Mouse (Mus musculus) hematopoietic stem cell, adult 5-6 weeks (primary cell): Measurements from ENCODE around the gene Kyat1. TPM values are rescaled to one million over a fixed set of nuclear protein-coding genes. Genes with fewer than 3 reads are reported as not detected.

Experiments
- ATAC-seq, 2 experiments: fragments of 125-278 bp in 1 of 2; replicated peaks in 1 of 2; 2 replicates each; pipeline ENCODE4 v1.8.0; 2016 to 2017; ENCODE audit warnings: inconsistent platforms in 2 of 2, mild to moderate bottlenecking in 2 of 2, moderate number of reproducible peaks in 2 of 2, low read depth in 1 of 2, moderate TSS enrichment in 1 of 2; ENCODE audit not compliant: low FRiP score in 2 of 2, poor library complexity in 2 of 2, severe bottlenecking in 2 of 2, insufficient read depth in 1 of 2, low TSS enrichment in 1 of 2
- total RNA-seq: library from RNA; stranded (forward); fragments of 172-1452, 232-1000 nt; gene quantifications from 2 replicates; pipeline ENCODE4 v1.2.3, GENCODE M21; 2017

Gene Kyat1
- total RNA-seq, 1 experiment from 2014 or later = 9.3 TPM

DNA sequence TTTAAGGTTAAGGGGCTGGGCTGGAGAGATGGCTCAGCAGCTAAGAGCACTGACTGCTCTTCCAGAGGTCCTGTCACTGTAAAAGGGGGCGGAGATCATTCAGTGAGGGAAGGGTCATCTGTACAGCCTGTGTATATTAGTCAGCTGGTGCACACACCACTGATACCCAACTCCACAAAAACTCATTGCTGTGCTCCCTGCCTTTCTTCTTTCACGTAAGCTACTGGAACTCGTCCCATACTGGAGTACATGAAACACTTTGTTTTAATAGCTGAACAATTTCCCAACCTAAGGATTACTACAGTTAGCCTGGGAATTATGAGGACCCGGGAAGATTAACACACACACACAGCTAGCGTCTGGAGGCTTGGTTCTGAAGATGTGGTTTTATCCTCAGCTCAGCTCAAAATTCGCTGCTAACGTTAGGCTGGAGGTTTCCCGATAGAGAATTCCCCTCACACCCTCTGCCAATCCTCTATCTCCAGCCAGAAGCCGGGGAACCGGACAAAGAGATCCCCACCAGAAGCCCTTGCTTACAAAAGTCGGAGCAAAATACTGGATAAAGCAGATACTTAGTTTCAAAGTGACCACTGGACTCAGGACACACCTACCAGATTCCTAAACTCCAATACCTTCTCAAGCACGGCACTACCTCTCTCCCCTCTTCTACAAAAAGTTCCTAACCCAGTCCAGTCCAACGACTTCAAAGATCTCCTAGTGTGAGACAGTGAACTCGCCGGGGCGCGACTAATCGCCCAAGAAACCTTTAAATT lies 31.0 kb upstream of the Kyat1 start:
- ATAC-seq = no peak

DNA sequence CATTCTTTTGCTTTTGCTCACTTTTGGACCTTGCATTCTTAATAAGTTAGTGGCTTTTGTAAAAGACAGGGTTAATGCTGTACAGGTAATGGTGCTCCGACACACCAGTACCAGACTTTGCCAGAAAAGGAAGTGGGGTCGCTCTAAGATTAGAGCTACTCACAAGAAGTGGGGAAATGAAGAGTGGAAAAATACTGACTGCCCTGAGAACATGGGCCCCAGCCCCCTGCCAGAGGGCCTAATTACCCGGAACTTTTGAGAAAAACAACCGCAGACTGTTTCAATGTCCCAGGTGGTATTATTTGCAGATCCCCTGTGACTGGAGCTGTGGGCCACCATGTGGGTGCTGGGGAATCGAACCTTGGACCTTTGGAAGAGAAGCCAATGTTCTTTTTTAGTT lies 29.9 kb upstream of the Kyat1 start:
- ATAC-seq = no peak

DNA sequence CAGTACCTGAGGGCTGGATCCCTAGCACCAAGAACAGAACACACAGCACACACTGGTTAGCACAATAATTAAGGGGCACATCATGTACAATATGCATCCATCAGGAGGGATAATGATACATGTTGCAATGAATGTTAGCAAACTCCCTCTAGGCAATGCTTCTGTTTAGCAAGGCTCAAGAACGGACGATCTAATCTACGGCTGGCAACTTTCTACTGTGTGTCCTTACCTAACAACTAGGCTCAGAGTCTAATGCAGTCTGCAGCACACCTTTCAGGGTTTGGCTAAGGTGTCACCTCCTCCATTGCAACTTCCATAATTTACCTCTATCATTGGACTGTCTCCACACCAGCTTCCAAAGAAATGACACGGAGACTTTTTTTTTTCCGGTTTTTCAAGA lies 10.6 kb upstream of the Kyat1 start:
- no peak for ATAC-seq

DNA sequence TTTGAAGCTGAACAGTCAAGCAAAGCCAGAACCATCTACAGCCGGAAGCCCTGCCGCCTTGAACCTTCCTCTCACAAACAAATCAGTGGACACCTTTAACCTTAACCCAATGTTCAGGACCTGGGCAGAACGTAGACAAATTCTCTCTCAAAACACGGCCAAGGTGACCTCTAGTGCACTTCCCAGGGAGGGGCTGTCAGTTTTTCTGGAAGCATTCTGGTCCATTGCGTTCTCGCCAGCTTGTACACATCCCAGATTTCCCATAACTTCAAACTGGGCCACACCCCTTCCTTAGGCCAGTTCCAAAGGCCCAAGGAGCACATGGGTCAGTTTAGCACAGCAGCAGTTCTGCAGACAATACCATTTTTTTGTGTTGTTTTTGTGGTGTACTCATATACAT lies 9.8 kb upstream of the Kyat1 start:
- ATAC-seq = no peak

DNA sequence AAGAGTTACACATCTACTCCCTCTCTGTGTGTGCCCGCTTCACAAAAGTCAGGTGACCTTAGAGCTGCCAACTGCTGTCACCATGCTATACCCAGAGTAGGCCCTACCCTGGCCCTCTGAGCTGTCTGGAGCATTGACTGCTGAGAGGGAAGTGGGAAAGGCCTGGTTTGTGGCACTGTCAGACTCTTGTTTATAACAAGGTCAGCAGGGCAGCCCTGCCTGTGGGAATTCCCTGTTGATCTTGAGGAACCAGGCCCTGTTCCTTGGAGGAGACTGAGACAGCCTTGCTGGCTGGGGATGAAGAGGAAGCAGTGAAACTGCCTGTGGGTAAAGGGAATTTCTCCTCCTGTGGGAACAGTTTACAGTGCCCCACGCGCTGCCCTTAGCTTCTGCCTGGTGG lies 9.1 kb upstream of the Kyat1 start:
- no peak for ATAC-seq

DNA sequence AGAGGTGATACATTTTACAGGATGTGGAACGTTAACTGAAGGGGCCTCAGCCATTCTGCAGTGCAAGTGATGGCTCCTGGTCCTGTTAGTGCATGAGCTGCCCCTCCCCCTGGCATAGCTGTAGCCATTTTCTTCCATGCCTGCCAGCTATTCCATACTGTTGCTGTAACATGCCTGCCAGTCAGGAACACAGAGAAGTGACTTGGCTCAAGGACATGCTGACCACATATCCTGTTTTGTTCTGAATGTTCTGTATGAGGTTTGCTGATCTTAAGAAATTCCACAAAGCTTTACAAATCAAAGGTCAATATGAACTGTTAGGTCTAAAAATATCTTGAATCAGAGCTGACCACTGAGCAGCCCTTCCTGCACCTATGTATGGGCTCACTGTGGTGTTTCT lies 7.3 kb upstream of the Kyat1 start:
- no peak for ATAC-seq

DNA sequence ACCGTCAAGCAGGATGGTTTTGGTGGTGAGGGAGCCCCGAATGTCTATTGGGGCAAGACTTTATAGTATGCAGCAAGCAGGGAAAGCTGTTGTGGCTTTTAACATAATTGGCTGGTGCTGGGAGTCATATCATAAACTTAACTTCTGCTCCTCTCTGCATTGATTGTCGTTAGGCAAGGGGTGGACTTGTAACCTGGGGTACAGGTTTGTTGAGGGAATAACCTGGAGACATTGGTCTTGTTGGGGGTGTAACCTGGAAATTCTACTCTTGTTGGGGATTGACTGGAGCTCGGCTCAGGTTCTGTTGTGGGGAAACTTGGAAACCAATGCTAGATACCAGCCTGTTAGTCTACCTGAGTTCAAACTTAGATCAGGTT lies 6.5 kb upstream of the Kyat1 start:
- no peak for ATAC-seq

DNA sequence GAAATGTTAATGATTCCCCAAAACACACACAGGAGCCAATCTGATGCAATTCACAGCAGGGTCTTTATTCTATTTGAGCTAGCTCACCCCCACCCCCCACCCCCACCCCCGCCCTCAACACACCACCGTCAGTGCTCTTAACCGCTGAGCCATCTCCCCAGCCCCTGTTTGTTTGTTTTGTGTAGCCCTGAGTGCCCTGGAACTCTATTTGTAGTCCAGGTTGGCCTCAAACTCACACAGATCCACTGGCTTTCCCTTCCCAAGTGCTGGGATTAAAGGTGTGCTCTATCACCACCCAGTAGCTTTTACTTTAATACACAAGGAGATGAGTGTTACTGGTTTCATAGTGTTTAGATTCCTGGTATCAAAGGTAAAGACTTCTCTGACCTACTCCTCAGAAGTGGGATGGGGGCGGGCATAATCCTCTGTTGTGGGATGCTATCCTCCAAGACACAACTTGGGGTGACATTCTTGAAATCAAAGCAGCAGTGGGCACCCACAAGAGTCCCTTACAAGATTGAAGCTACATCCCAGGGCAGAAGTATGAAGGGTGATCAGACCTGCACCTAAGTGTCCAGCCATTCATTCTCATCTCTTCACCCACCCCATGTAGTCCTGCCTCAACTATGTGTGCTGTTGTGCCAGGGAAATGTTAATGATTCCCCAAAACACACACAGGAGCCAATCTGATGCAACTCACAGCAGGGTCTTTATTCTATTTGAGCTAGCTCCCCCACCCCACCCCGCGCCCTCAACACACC lies 5.9 kb upstream of the Kyat1 start:
- ATAC-seq = no peak

DNA sequence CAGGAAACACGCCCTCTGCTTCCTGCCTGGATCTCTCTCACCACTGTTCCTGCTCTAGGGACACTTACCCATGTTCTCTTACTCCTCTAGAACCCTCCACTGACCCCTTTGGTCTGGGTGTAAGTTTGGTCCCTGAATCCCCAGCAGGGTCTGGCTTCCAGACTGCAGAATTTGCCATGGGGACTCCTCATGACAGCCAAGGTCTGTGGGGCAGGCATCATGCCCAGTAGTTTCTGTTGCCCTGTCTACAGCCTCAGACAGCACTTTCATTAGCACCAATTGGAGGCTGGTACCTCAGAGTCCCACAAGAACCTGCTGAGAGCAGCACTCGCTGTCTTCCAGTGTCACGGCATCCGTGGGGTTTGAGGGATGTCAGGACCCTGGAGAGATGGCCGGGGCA lies 2.2 kb upstream of the Kyat1 start:
- ATAC-seq = no peak

DNA sequence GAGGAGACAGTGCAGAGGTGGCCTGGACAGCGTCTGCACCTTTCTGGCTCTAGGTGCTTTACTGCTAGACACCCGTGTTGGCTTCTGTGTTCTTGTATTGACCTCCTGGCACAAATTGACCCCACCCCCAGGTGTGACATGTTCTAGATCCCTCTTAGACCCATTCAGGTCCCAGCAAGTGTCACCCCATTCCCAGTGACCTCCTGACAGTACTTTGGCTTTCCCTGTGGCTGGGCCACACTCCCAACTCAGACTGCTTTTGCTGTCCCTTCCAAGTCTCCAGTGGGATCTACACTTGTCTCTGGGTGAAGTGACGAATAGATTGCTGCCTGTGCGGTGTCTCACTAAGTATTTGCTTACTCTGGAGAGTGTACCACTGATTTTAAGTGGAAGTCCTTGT lies 1.8 kb upstream of the Kyat1 start:
- ATAC-seq = no peak

DNA sequence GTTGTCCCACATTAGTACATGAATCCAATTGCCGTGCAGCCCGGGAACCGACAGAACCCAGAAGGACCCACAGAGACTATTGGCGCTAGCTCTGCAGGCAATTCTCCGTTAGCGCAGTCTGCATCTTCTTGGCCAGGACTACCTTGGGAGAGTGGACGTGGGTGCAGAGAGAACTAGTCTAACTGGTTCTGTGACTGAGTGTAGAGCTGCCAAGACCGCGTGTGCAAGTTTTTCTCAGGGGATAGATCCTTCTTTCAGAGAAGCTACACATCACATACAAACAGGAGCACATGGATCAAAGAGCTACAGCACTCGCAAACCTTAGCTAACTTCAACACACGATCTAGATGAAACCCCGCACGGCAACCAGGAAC lies 405 bp downstream of the Kyat1 start:
- peak in 1 of 2 experiments; percentile 16; a peak in 1 of 4 replicates for ATAC-seq

DNA sequence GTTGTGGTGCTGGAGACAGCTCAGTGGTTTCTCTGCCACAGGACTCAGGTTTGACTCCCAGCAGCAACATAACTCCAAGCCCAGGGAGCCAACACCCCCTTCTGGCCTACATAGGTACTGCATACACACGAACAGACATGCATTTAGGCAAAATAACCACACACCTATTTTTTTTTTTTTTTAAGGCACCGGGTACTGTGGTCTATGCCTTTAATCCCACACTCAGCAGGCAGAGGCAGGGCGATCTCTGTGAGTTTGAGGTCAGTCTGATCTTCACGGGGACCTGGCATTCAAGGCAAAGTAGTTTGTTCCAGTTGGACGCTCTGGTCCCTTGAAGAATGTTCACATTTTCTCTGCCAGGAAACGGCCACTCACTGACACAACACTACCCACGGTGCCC lies 2.2 kb downstream of the Kyat1 start:
- no peak for ATAC-seq

DNA sequence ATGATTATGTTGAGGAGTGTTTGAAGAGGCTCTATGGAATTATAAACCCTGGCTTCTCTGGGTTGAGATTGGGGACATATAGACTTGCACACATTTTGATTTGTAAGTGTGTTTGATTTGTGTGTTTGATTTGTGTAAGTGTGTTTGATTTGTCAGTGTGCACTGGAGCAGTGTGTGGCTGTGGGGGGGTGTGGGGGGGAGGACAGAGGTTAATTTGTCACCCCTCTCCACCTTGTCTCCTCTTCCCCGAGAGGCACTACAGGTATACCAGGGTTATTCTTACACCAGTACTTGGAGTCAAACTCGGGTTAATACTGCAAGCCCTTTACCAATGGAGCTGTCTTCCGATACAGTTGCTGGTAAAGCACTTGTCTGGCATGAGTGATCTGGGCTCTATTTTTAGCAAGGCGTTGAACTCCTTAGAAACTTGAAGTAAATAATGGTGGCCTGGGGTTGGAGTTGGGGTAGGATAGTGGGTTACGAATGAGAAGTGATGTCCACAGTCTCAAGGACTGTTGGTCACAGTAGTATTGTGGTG lies 5.2 kb downstream of the Kyat1 start:
- ATAC-seq = no peak

DNA sequence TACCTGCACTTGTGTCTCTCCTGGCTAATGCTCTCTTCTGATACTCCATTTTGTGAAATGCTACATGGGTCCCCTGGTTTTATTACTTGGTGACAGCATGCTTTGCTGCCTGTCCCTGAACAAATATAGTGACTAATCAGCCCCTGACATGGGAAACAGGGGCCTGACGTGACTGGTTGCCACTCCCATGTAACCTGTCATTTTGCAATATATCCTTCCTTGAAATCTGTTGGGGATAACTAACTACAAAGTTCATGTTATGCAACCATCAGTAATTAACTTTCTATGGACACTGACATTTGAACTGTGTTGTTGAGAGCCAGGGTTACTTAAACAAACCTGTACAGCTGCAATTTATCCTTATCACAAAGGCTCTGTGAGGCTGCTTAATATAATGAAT lies 5.7 kb downstream of the Kyat1 start:
- no peak for ATAC-seq

DNA sequence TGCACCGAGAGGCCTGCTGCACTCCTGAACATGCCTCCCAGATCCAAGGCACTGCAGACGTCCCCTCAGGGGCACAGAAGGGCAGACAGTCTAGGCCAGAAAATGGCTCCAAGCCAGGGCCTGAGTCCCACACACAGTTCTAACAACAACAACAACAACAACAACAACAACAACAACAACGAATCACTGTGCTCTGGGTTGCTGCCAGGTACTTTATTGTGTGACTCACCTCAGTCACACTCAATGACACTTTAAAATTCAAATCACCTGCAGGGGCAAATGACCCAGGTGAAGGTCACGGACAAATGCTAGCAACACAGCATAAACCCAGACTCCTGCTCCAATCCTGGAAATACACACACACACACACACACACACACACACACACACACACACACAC lies 7.6 kb downstream of the Kyat1 start:
- no peak for ATAC-seq

DNA sequence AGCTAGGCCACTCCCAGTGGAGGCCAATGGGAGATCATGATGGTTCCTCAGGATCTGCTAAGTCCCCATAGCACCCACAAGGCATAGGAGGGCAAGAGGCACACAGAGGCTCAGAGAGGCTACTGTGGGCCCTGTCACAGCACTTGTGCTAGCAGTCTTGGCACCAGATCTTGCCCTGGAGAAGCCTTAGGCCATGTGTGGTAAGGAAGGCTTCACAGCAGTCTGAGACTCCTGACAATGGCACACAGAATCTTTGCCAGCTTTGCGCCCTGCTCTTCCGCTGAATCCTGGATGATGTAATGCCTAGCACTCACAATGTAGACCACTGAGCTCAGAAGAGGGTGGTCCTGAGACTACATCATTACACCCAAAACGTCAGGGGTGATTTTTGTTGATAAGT lies 11.0 kb downstream of the Kyat1 start:
- ATAC-seq = no peak

DNA sequence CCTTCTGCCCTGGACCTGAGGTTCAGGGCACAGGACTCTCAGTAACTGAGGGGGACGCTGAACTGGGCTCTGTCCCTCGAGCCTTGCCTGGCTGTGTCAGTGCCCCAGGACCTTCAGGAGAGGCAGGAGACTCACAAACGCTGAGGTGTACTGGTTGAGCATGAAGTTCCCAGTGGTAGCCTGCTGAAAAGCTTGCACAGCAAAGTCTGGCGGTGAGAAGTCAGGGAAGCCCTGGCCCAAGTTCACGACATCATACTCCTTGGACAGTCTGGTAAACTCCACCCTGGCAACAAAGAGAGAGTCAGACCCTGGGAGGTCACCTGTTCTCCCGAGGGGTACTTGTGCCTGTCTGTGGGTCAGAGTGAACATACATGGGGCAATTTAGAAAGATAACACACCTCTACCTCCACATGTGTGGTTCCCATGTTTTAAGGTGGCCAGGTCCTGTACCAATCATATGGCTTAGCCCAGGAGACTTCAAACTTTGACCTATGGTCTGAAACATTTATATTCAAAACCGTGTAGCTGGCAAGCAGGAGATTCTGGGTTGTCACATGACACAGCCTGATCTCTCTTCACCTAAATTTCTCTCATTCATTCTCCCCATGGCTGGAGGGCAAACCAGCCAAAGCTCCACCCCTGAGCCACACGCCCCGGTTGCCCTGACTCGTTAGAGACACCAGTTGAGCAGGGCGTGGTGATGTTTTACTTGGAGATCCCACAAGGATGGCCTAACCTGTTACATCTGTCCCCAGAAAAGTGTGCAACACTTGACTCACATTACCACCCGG lies 13.7 kb downstream of the Kyat1 start:
- no peak; a peak in 1 of 4 replicates for ATAC-seq

DNA sequence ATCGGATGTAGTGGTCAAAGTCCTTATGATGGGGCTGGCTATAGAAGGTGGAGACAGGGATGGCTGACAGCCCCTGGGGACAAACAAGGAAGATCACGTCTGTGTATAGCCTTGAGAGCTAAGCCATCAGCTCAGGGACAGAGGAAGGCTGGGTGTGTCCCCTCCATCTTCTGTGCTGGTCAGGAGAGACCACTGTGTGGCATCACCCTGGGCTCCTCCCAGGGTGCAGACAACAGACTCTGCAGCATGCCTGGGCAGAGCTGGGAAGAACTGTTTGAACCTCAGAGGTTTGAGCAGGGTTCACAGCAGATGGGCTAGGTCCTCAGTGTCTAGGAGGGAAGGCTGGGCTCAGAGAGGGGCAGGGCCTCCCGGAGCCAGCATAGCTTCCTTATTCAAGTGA lies 20.0 kb downstream of the Kyat1 start:
- no peak for ATAC-seq
